1 mouse cellular context compared by ENCODE assay signal in genomic region chr9:106476924-106477484, GRCm38 (mm10).
TF ChIP-seq lines count a peak whose summit lies in the region.

Gene Parp3, minus strand, starts transcription at chr9:106476949.

TF ChIP-seq in CH12.LX, 34 proteins besides CTCF, POLR2A, EP300 and RAD21 (continued from another document):
- TF ChIP-seq JUND (conservative IDR thresholded peaks at IDR 0.05; ENCODE audit: low read depth, low read length), result no peak
- TF ChIP-seq IRF4 (IDR thresholded peaks at IDR 0.05; ENCODE audit: low read depth, low read length), result peak; percentile 55
- TF ChIP-seq NELFE (IDR thresholded peaks at IDR 0.05; ENCODE audit: low read depth, low read length), result peak; percentile 64
- peak; percentile 60; the same call in 1 of the 2 replicates for TF ChIP-seq ZMIZ1 (IDR thresholded peaks at IDR 0.05; ENCODE audit: low read depth, low read length)
- peak; percentile 100 for TF ChIP-seq MXI1 (IDR thresholded peaks at IDR 0.05; ENCODE audit: low read depth, low read length)
- no peak for TF ChIP-seq E2F4 (IDR thresholded peaks at IDR 0.05; ENCODE audit: insufficient replicate concordance, low read depth, low read length)
- no peak for TF ChIP-seq USF2 (conservative IDR thresholded peaks at IDR 0.05; ENCODE audit: low read depth, low read length)
- peak; percentile 91 for TF ChIP-seq CHD2 (IDR thresholded peaks at IDR 0.05; ENCODE audit: low read length)
- no peak for TF ChIP-seq PAX5 (IDR thresholded peaks at IDR 0.05; ENCODE audit: low read length)
- TF ChIP-seq ETS1 (conservative IDR thresholded peaks at IDR 0.05; ENCODE audit: low read depth, low read length), result no peak
